Mouse (Mus musculus): Measurements from ENCODE around the gene Gfra1. TPM values are rescaled to one million over a fixed set of nuclear protein-coding genes. Genes with fewer than 3 reads are reported as not detected.

Gene Gfra1
- polyA plus RNA-seq, 1 experiment from 2014 or later, result not detected

DNA sequence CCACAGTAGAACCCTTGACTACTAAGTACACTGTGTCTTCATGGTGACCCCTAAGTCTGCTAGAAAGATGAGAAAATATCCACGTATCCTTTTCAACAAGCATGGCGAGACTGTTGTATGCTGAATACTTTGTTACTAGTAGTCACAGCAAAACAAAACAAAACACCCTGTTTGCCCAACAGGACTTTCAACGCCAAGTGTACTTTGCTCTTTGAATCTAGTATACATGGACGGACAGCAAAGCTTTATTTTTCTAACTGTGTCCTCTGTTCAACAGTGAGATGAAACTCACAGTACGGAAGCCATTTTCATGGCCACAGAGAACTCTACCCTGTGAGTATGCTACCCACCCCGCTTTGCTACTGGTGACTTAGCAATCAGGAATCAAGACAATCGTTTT lies 62.6 kb downstream of the Gfra1 start:
- WGBS (ENCODE audit: missing documents), result 85% methylated on average over 7 of the region's 7 CpGs
- Histone ChIP-seq H3K79me2 (ENCODE audit: inconsistent target) (no peaks in the 10 kb centered on the region), H3K4me3 (ENCODE audit: inconsistent target) (no peak overlapping the region), H3K36me3 (ENCODE audit: inconsistent target) (no peaks in the 10 kb centered on the region), H3K27ac (no peak overlapping the region)

DNA sequence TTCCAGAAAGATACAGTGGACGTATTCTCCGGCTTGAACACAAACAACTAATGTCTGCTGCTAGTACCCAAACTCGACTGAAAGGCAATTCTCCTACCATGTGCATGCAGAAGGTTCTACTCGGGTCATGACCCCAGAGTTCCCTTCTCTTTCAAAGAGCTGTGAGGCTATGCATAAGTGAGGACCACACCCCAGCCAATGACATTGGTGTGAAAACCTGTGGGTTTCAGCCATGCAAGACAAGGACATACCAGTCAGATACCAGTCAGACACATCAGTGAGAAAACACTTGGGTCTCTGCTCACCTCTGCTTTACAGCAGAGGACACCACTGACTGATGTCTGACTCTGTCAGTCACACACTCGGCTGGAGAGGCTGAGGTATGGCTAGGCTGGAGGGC lies 63.9 kb downstream of the Gfra1 start:
- Histone ChIP-seq H3K79me2 (ENCODE audit: inconsistent target) (no peaks in the 10 kb centered on the region), H3K36me3 (ENCODE audit: inconsistent target) (no peaks in the 10 kb centered on the region), H3K4me3 (ENCODE audit: inconsistent target) (no peak overlapping the region), H3K27ac (no peak overlapping the region)
- 86% methylated on average over 5 of the region's 5 CpGs for WGBS (ENCODE audit: missing documents)

DNA sequence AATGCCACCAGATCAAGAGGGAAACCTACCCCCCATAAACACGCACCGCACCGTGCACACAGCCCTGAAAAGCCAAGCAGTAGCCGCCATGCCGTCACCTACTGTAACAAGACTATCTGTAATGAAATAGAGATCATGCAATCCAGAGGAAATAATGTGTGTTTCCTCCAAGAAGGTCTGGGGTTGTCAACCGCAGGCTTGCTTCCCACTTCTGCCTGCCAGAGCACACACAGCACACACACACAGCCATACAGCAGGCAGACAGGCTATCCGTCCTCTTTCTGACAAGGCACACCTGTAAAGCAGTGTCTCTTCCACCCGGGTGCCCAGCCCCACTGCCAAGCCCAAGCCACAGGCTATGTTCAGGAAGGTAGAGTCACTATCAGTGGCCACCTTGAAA lies 66.2 kb downstream of the Gfra1 start:
- Histone ChIP-seq H3K27ac (no peak overlapping the region), H3K36me3 (ENCODE audit: inconsistent target) (no peaks in the 10 kb centered on the region), H3K79me2 (ENCODE audit: inconsistent target) (no peaks in the 10 kb centered on the region), H3K4me3 (ENCODE audit: inconsistent target) (no peak overlapping the region)
- WGBS (ENCODE audit: missing documents), result 4% methylated on average over 8 of the region's 8 CpGs

DNA sequence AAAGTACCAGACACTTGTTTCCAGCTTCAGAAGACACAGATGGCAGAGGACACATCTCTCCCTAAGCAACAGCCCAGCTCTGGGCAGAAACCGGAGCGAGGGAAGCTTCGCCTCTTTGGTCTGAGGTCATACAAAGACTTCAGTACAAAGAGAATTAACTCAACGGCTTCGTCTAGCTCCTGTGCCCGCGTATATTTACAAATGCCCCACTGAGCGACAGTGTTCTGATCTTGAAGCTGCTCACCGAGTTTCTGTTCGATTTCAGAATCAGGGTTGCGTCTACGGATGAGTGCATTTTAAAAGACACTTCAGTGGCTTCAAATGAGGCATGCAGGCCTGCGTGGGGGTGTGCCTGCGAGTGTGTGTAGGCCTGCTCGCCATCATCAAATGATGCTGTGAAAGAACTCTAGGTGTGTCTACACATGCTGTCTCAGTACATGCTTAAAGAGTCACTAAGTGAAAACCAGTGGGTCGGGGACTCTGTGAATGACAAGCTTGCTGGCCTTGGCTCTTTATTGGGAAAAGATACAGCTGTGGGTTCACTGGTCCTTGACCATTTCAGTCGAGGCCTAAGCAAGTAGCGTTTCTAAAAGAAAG lies 66.8 kb downstream of the Gfra1 start:
- Histone ChIP-seq H3K79me2 (ENCODE audit: inconsistent target) (no peaks in the 10 kb centered on the region), H3K4me3 (ENCODE audit: inconsistent target) (no peak overlapping the region), H3K27ac (no peak overlapping the region), H3K36me3 (ENCODE audit: inconsistent target) (no peaks in the 10 kb centered on the region)
- WGBS (ENCODE audit: missing documents), result 88% methylated on average over 18 of the region's 18 CpGs

DNA sequence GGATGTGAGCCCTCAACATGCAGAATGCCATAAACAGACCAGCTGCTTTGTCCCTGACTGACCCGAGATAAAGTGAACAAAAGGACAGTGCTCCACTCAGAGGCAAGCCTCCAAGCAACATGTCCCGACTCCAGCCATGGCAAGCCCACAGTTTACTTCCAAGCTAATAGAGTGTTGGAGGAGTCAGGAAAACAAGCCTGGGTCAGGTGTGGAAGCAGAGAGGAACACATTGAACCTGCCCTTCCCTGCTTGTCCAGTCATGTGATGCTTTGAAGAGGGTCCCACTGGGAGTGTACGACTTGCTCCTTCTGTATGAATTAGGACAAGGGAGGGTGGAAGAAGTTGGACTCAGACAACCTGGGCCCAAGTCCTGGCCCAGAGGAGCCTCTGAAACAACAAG lies 72.4 kb downstream of the Gfra1 start:
- Histone ChIP-seq H3K79me2 (ENCODE audit: inconsistent target) (no peaks in the 10 kb centered on the region), H3K36me3 (ENCODE audit: inconsistent target) (no peaks in the 10 kb centered on the region), H3K4me3 (ENCODE audit: inconsistent target) (no peak overlapping the region), H3K27ac (no peak overlapping the region)
- 93% methylated on average over 3 of the region's 3 CpGs for WGBS (ENCODE audit: missing documents)

DNA sequence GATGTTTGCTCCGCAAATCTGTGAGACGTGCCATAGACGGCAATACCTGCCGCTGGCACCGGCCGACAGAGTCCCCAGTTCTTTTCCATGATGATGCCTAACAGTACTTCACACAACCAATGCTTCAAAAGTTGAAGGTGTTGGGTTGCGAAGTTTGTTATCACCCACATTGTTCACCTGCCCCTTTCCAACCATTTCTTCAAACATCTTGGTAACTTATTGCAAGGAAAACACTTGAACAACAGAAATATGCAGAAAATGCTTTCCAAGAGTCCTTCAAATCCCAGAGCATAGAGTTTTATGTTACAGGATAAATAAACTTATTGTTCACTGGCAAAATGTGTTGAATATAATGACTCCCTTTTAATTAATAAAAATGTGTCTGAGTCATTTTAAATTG lies 73.2 kb downstream of the Gfra1 start:
- Histone ChIP-seq H3K4me3 (ENCODE audit: inconsistent target) (no peak overlapping the region), H3K27ac (no peak overlapping the region), H3K36me3 (ENCODE audit: inconsistent target) (no peaks in the 10 kb centered on the region), H3K79me2 (ENCODE audit: inconsistent target) (no peaks in the 10 kb centered on the region)
- WGBS (ENCODE audit: missing documents), result 99% methylated on average over 7 of the region's 7 CpGs

DNA sequence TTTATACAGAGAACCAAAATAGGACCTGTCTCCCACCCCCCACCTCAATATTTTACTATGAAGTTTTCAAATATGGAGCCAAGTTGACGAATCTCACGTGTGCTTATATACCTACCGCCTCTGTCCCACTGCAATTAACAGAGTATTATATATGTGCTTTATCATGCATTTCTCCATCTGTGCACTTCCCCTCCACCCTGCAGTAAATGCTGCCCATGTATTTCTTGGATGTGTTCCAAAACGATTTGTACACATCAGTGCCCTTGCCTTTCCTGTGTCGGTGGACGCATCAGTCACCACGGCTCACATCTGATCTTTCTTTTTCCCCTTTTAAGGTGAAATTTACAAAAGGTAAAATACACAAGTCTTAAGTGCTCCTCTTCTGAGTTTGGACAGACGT lies 77.7 kb downstream of the Gfra1 start:
- Histone ChIP-seq H3K36me3 (ENCODE audit: inconsistent target) (no peaks in the 10 kb centered on the region), H3K79me2 (ENCODE audit: inconsistent target) (no peaks in the 10 kb centered on the region), H3K27ac (no peak overlapping the region), H3K4me3 (ENCODE audit: inconsistent target) (no peak overlapping the region)
- 21% methylated on average over 8 of the region's 8 CpGs for WGBS (ENCODE audit: missing documents)

DNA sequence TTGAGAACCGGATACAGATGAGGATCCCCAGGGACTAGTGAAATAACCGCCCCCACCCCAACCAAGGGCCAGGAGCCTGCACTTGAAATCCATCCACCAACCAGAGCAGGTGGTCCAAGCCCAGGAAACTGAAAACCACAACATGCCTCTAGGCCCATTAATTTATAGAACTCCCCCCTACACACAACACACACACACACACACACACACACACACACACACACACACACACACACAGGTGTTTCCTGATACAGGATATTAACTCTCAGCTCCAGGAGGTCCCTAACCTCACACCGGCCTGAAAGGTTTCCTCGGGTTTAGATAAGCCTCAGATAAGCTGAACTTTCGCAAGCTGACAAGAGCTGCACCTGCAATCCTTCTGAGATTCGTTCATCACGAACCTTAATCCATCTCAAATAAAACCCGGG lies 79.0 kb downstream of the Gfra1 start:
- no peaks in the 10 kb centered on the region for H3K79me2 ChIP-seq (ENCODE audit: inconsistent target)
- H3K36me3 ChIP-seq (ENCODE audit: inconsistent target), result no peaks in the 10 kb centered on the region
- no peak overlapping the region for H3K27ac ChIP-seq
- WGBS (ENCODE audit: missing documents), result 3% methylated on average over 8 of the region's 8 CpGs
- H3K4me3 ChIP-seq (ENCODE audit: inconsistent target), result no peak overlapping the region

DNA sequence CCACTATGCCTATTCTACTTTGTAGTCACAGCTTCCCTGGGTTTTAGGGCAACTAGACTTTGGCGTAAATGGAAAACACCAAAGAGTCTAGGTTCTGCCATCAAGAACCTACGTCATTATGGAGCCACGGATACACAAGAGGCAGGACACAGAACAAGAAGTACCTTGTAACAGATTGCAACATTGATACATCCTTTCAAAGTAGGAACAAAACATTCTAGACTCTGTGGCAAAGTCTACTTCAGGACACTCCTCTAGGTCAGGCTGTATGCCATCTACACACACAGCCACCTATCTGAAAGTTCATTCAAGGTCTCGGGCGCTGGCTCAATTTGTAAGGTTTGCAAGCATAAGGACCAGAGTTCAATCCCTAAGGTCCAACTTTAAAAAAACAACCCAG lies 81.1 kb downstream of the Gfra1 start:
- Histone ChIP-seq H3K36me3 (ENCODE audit: inconsistent target) (no peaks in the 10 kb centered on the region), H3K27ac (no peak overlapping the region), H3K4me3 (ENCODE audit: inconsistent target) (no peak overlapping the region), H3K79me2 (ENCODE audit: inconsistent target) (no peaks in the 10 kb centered on the region)
- 80% methylated on average over 5 of the region's 5 CpGs for WGBS (ENCODE audit: missing documents)

DNA sequence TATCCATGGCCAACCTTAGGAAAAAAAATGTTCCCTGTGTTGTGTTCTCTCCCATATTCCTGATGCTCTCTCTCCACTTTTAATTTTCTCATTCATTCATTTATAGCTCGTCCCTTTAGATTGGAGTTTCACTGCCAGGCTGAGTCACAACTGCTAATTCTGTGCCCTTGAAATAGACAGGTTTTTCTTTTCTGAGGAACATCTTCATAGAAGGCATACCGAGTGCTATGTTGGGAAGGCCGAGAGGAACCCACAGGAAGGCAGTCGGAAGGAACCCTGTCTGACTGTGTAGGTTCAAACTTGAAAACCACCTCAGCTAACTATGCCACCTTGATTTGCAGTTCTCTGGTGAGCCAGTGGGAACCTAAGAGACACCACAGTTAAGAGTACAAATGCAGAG lies 81.6 kb downstream of the Gfra1 start:
- H3K27ac ChIP-seq, result no peak overlapping the region
- 86% methylated on average over 4 of the region's 4 CpGs for WGBS (ENCODE audit: missing documents)
- H3K4me3 ChIP-seq (ENCODE audit: inconsistent target), result no peak overlapping the region
- H3K36me3 ChIP-seq (ENCODE audit: inconsistent target), result no peaks in the 10 kb centered on the region
- no peaks in the 10 kb centered on the region for H3K79me2 ChIP-seq (ENCODE audit: inconsistent target)

DNA sequence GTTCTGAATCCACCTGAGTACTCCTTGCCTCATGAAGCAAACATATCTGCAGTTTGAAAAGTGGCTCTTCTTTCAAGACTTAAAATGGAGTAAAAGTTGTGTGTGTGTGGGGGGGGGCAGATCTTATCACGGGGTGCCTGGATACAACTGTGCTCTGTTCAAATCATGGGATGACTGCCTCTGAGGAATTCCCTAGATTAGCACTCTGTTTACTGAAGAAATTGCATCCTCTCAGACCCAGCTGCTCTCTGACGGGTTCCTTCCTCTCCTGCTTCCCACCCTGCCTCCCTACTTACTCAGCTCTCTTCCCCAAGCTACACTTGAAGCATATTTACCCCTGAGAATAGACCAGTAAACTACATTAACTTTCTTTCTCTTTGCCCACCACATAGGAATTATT lies 87.2 kb downstream of the Gfra1 start:
- 56% methylated on average over 2 of the region's 2 CpGs for WGBS (ENCODE audit: missing documents)
- Histone ChIP-seq H3K36me3 (ENCODE audit: inconsistent target) (no peaks in the 10 kb centered on the region), H3K79me2 (ENCODE audit: inconsistent target) (no peaks in the 10 kb centered on the region), H3K4me3 (ENCODE audit: inconsistent target) (no peak overlapping the region), H3K27ac (no peak overlapping the region)

DNA sequence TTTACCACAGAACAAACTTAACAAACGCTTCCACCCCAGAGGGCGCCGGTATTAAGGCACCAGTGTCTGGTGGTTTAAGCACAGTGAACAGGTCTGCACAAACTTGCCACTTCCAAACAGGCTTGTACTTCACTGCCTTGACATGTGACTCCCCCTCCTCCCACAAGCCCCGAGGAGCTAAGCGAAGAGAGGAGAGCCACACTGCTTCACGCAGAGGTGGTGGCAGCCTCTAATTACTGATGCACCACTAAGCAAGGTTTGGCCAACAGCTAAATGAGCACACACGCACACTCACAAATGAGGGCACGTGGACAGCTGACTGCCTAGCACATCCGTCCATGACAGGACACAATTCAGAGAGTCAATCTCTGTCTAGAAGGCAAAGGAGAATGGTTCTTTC lies 91.0 kb downstream of the Gfra1 start:
- Histone ChIP-seq H3K79me2 (ENCODE audit: inconsistent target) (no peaks in the 10 kb centered on the region), H3K4me3 (ENCODE audit: inconsistent target) (no peak overlapping the region), H3K36me3 (ENCODE audit: inconsistent target) (no peaks in the 10 kb centered on the region), H3K27ac (no peak overlapping the region)
- WGBS (ENCODE audit: missing documents), result 89% methylated on average over 9 of the region's 9 CpGs

DNA sequence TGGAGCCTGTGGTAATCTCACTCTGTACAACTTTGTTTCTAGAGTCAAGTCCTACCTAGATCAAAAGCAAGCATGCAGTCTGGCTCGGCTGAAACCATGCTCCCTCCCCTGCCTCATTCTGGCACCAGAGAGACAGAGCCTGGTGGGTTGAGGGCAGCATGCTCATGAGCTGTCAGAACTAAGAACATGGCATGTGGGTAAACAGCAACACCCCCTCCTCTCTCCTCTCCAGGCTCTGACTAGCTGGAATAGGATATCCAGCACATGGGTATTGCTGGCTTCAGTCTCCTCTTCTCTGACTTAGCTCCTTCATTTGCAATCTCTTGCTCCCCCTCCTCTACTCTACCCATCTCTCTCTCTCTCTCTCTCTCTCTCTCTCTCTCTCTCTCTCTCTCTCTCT lies 94.7 kb downstream of the Gfra1 start:
- Histone ChIP-seq H3K4me3 (ENCODE audit: inconsistent target) (no peak overlapping the region), H3K36me3 (ENCODE audit: inconsistent target) (no peaks in the 10 kb centered on the region), H3K27ac (no peak overlapping the region), H3K79me2 (ENCODE audit: inconsistent target) (no peaks in the 10 kb centered on the region)
- WGBS (ENCODE audit: missing documents), result 77% methylated on average over 1 of the region's 1 CpGs

DNA sequence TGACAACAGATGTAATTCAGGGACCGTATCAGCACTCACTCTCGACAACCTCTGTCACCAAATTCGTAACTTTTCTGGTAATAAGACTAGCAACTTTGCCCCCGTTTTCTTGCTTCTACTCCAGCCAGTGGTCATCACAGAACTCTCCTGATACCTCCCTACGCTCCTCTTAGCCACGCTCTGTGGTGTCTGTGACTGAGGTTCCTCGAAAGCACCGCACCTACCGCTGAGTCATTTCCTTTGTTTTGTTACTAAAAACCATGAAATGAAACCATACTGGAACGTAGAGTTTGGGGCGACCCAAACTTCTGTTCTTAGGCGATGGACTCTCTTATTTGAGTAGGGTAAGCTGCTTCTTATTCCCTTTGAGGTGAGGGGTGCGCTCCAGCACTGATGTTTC lies 97.6 kb downstream of the Gfra1 start:
- whole genome bisulfite sequencing (ENCODE audit: missing documents), result 23% methylated on average over 13 of the region's 13 CpGs

DNA sequence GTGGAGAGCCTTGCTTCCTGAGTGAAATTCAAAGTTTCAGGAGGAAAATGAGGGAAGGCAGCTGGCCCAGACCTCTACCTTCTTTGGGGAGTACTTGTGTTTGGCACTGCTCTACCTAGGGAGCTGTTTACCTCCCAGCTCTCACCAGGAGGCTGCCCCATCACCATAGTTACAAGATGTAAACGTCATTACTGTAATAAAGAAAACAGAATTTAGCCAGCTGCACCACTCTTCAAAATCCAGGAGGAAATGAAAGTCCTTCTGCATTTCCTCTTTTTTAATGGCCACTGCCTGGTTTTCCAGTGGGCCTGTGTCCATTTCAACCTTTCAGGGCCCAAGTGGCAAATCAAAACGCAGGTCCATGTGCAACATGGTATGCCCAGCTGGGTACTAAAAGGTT lies 101.8 kb downstream of the Gfra1 start:
- Histone ChIP-seq H3K79me2 (ENCODE audit: inconsistent target) (no peaks in the 10 kb centered on the region), H3K36me3 (ENCODE audit: inconsistent target) (no peaks in the 10 kb centered on the region), H3K27ac (no peak overlapping the region), H3K4me3 (ENCODE audit: inconsistent target) (no peak overlapping the region)
- WGBS (ENCODE audit: missing documents), result 12% methylated on average over 2 of the region's 2 CpGs

More for the DNA sequence above, 97.6 kb downstream of the Gfra1 start:
- Histone ChIP-seq H3K79me2 (ENCODE audit: inconsistent target) (no peaks in the 10 kb centered on the region), H3K36me3 (ENCODE audit: inconsistent target) (no peaks in the 10 kb centered on the region), H3K4me3 (ENCODE audit: inconsistent target) (no peak overlapping the region), H3K27ac (no peak overlapping the region)

DNA sequence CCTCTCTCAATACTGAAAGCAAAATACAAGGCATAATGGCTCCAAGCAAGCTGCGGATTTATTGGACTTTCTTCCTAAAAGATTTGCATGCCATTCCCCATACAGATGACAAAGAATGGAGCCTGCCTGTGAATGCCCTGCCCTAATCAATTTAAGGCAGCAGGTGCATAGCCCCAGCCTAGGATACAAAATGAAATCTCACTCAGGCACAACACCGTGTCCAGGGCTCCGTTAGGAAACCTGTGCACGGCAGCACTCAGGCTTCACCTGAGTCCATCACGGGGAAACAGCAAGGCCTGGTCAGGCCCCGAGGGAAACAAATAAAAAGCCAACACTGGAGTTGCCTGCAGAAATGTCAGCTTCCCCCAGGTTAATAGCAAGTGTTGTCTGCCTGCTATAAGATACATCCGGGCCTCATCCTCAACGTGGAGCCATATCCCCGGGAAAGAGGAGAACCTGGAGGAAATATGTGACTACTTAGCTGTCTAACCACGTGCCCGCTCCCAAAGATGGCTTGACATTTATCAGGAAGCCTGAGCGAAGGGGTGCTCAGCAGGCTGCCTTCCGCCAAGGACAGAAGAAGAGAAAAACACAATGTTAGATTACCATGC lies 102.3 kb downstream of the Gfra1 start:
- no peak overlapping the region for H3K27ac ChIP-seq
- H3K4me3 ChIP-seq (ENCODE audit: inconsistent target), result no peak overlapping the region
- 86% methylated on average over 13 of the region's 13 CpGs for WGBS (ENCODE audit: missing documents)
- no peaks in the 10 kb centered on the region for H3K79me2 ChIP-seq (ENCODE audit: inconsistent target)
- H3K36me3 ChIP-seq (ENCODE audit: inconsistent target), result no peaks in the 10 kb centered on the region
